Mouse (Mus musculus) ES-E14 (cell line): ENCODE measurements at regions not wholly inside any gene's neighbourhood (a gene's known extent, or its start where the extent isn't known, plus 50 kb on each side); places are given as distances from the start of the nearest gene placed in this dataset.

Experiments used
- HCFC1 ChIP-seq: IDR thresholded peaks from 2 replicates; pipeline ENCODE4 v1.6.1; 2012; ENCODE audit warnings: low read length, inconsistent platforms, borderline replicate concordance; ENCODE audit not compliant: insufficient read depth
- MAFK ChIP-seq: IDR thresholded peaks from 2 replicates; pipeline ENCODE4 v1.6.1; 2014; ENCODE audit warnings: mild to moderate bottlenecking, low read depth, low read length, inconsistent platforms; ENCODE audit not compliant: insufficient read depth
- ZC3H11A ChIP-seq: IDR thresholded peaks from 2 replicates; pipeline ENCODE4 v1.6.1; 2012; ENCODE audit warnings: low read depth, mild to moderate bottlenecking, inconsistent platforms, low read length, borderline replicate concordance
- ZNF384 ChIP-seq: IDR thresholded peaks from 2 replicates; pipeline ENCODE4 v1.6.1; 2012; ENCODE audit warnings: low read depth, low read length, inconsistent platforms

DNA sequence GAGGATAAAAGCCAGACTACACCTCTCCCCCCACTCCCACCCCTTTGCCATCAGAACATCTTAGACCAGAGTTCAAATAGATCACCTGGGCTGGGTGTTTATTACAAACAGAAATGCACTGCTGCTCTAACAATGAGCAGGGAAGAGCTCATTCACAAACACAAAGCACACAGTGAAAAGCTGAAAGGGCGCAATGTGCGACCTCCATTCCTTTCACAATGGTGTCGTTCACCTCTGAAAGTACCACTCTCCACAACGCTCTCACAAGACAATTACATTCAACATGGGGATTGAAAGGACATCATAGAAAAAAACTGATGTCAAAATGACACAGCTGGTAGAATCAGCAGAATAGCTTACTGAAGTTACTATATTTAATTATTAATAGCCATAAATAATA is 426.8 kb downstream of the Fat4 start:
- TF ChIP-seq ZC3H11A: no peak
- no peak for TF ChIP-seq ZNF384
- TF ChIP-seq MAFK: no peak
- no peak for TF ChIP-seq HCFC1
